Mouse (Mus musculus) MEL (cell line): ENCODE measurements around the gene Nubpl. TPM values are rescaled to one million over a fixed set of nuclear protein-coding genes. Genes with fewer than 3 reads are reported as not detected.

Experiments used
- DNase-seq: peaks from one replicate; pipeline ENCODE4 v3.0.0; 2011; ENCODE audit warnings: low read depth, low spot score
- H3K27ac ChIP-seq: 2 replicates; pipeline ENCODE4 v1.5.1; 2012; ENCODE audit warnings: low read depth, mild to moderate bottlenecking, control low read depth, low read length, moderate library complexity; ENCODE audit not compliant: control insufficient read depth
- H3K27me3 ChIP-seq, 2 experiments: fragments of 150-350 bp in 1 of 2; sonication (generic) in 1 of 2; 2 replicates each; pipeline ENCODE4 v1.6.1; 2012; ENCODE audit warnings: low read length in 2 of 2, mild to moderate bottlenecking in 2 of 2, improper control_type of control experiment in 1 of 2, moderate library complexity in 1 of 2; ENCODE audit not compliant: insufficient read depth in 2 of 2, control insufficient read depth in 1 of 2
- H3K36me3 ChIP-seq, 2 experiments: 2 replicates each; pipeline ENCODE4 v1.6.1; 2012 to 2014; ENCODE audit warnings: low read length in 2 of 2, improper control_type of control experiment in 1 of 2, inconsistent platforms in 1 of 2, mild to moderate bottlenecking in 1 of 2; ENCODE audit not compliant: insufficient read depth in 2 of 2, control insufficient read depth in 1 of 2
- H3K4me1 ChIP-seq, 2 experiments: fragments of 150-350 bp in 1 of 2; sonication (generic) in 1 of 2; 2 replicates each; pipeline ENCODE4 v1.6.1; 2012; ENCODE audit warnings: low read length in 2 of 2, improper control_type of control experiment in 1 of 2, mild to moderate bottlenecking in 1 of 2; ENCODE audit not compliant: insufficient read depth in 2 of 2, control insufficient read depth in 1 of 2
- H3K4me3 ChIP-seq, 2 experiments: fragments of 150-350 bp in 1 of 2; sonication (generic) in 1 of 2; 2 replicates each; pipeline ENCODE4 v1.5.1; 2012; ENCODE audit warnings: low read depth in 2 of 2, low read length in 2 of 2, mild to moderate bottlenecking in 2 of 2, moderate library complexity in 2 of 2, control low read depth in 1 of 2, improper control_type of control experiment in 1 of 2; ENCODE audit not compliant: control insufficient read depth in 1 of 2, insufficient read depth in 1 of 2
- H3K79me2 ChIP-seq: 2 replicates; pipeline ENCODE4 v1.6.1; 2012; ENCODE audit warnings: mild to moderate bottlenecking, low read length, moderate library complexity; ENCODE audit not compliant: control insufficient read depth, poor library complexity, insufficient read depth
- H3K9ac ChIP-seq: 2 replicates; pipeline ENCODE4 v1.6.1; 2012; ENCODE audit warnings: low read depth, mild to moderate bottlenecking, control low read depth, low read length, moderate library complexity; ENCODE audit not compliant: control insufficient read depth, poor library complexity, severe bottlenecking
- H3K9me3 ChIP-seq: fragments of 150-350 bp; sonication (generic); replicated peaks from 2 replicates; pipeline ENCODE4 v1.6.1; 2012; ENCODE audit warnings: mild to moderate bottlenecking, low read length, improper control_type of control experiment, moderate library complexity; ENCODE audit not compliant: insufficient read depth
- CHD1 ChIP-seq: IDR thresholded peaks from 2 replicates; pipeline ENCODE4 v1.6.1; 2012; ENCODE audit warnings: low read depth, mild to moderate bottlenecking, inconsistent platforms, low read length, improper control_type of control experiment
- E2F4 ChIP-seq: IDR thresholded peaks from 2 replicates; pipeline ENCODE4 v1.6.1; 2011; ENCODE audit warnings: low read depth, low read length, improper control_type of control experiment, borderline replicate concordance
- ELF1 ChIP-seq: IDR thresholded peaks from 2 replicates; pipeline ENCODE4 v1.6.1; 2014; ENCODE audit warnings: low read depth, mild to moderate bottlenecking, inconsistent platforms, low read length, improper control_type of control experiment, moderate library complexity
- GATA1 ChIP-seq: IDR thresholded peaks from 2 replicates; pipeline ENCODE4 v1.6.1; 2011; ENCODE audit warnings: low read depth, low read length, improper control_type of control experiment
- HCFC1 ChIP-seq: IDR thresholded peaks from 2 replicates; pipeline ENCODE4 v1.6.1; 2012; ENCODE audit warnings: low read depth, mild to moderate bottlenecking, inconsistent platforms, low read length, improper control_type of control experiment, moderate library complexity
- MAX ChIP-seq: IDR thresholded peaks from 2 replicates; pipeline ENCODE4 v1.6.1; 2011; ENCODE audit warnings: low read length, improper control_type of control experiment
- MEF2A ChIP-seq: IDR thresholded peaks from 2 replicates; pipeline ENCODE4 v1.6.1; 2014; ENCODE audit warnings: low read depth, mild to moderate bottlenecking, inconsistent platforms, low read length, improper control_type of control experiment; ENCODE audit not compliant: poor library complexity, insufficient replicate concordance, severe bottlenecking; ENCODE audit errors: extremely low read depth
- MYB ChIP-seq: IDR thresholded peaks from 2 replicates; pipeline ENCODE4 v1.6.1; 2011; ENCODE audit warnings: mild to moderate bottlenecking, low read depth, low read length, improper control_type of control experiment
- NRF1 ChIP-seq: IDR thresholded peaks from 2 replicates; pipeline ENCODE4 v1.6.1; 2014; ENCODE audit warnings: low read depth, mild to moderate bottlenecking, inconsistent platforms, low read length, improper control_type of control experiment, moderate library complexity; ENCODE audit not compliant: poor library complexity, insufficient read depth, severe bottlenecking
- POLR2A ChIP-seq, 2 experiments: IDR thresholded peaks; 2 replicates each; pipeline ENCODE4 v1.6.1; 2011 to 2012; ENCODE audit warnings: low read length in 2 of 2, mild to moderate bottlenecking in 2 of 2, control low read depth in 1 of 2, improper control_type of control experiment in 1 of 2, low read depth in 1 of 2, moderate library complexity in 1 of 2; ENCODE audit not compliant: control insufficient read depth in 1 of 2, insufficient read depth in 1 of 2, poor library complexity in 1 of 2
- POLR2AphosphoS5 ChIP-seq: IDR thresholded peaks from 2 replicates; pipeline ENCODE4 v1.6.1; 2012; ENCODE audit warnings: low read depth, borderline replicate concordance, mild to moderate bottlenecking, inconsistent platforms, low read length, moderate library complexity, mixed read lengths
- RAD21 ChIP-seq: IDR thresholded peaks from 2 replicates; pipeline ENCODE4 v1.6.1; 2011; ENCODE audit warnings: mild to moderate bottlenecking, low read depth, low read length, improper control_type of control experiment
- RCOR1 ChIP-seq: IDR thresholded peaks from 2 replicates; pipeline ENCODE4 v1.6.1; 2012; ENCODE audit warnings: low read depth, mild to moderate bottlenecking, inconsistent platforms, low read length, improper control_type of control experiment
- SIN3A ChIP-seq: IDR thresholded peaks from 2 replicates; pipeline ENCODE4 v1.6.1; 2012; ENCODE audit warnings: low read length, improper control_type of control experiment, inconsistent platforms
- TCF12 ChIP-seq: IDR thresholded peaks from 2 replicates; pipeline ENCODE4 v1.6.1; 2014; ENCODE audit warnings: low read depth, mild to moderate bottlenecking, inconsistent platforms, low read length, improper control_type of control experiment, moderate library complexity
- ZKSCAN1 ChIP-seq: IDR thresholded peaks from 2 replicates; pipeline ENCODE4 v1.6.1; 2012; ENCODE audit warnings: low read depth, mild to moderate bottlenecking, inconsistent platforms, low read length, improper control_type of control experiment, moderate library complexity
- ZMIZ1 ChIP-seq: IDR thresholded peaks from 2 replicates; pipeline ENCODE4 v1.6.1; 2012; ENCODE audit warnings: low read depth, mild to moderate bottlenecking, inconsistent platforms, low read length, improper control_type of control experiment, moderate library complexity
- polyA plus RNA-seq, 2 experiments: library from polyadenylated mRNA; stranded (reverse) in 1 of 2; unstranded in 1 of 2; fragments of >175 nt in 1 of 2; fragments of >200 nt in 1 of 2; gene quantifications; 2 replicates each; pipeline versions ENCODE4 v1.2.1 to v1.2.4; 2012; ENCODE audit warnings: low replicate concordance in 2 of 2, low read depth in 1 of 2; ENCODE audit not compliant: insufficient read length in 2 of 2, insufficient read depth in 1 of 2, missing spikeins in 1 of 2
- total RNA-seq: library from RNA; depleted of rRNA; stranded (reverse); fragments of 300-350 nt; gene quantifications from 2 replicates; pipeline ENCODE4 v1.2.3, GENCODE M21; 2012; rRNA removed

Nubpl gene
- total and polyA plus RNA-seq, 3 experiments: 4.7 to 5.2 TPM; not detected in 1

DNA sequence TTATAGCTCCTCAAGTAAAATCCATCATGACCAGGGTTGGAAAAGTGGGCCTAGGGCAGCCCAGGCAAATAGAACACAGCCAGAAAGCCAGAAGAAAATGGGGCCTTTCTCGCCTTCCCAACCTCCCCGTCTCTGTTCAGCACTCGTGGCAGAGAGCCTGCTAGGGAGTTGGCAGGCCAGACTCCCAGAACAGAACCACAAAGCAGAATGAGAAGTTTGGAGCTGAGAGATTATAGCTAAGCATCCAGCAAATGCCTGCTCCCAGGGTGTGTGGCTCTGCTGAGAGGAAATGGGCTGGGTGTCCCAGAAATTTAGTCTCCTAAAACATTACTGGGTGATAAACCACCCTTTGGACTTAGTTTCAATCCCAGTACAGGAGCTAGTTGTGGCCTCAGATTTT lies 262.6 kb downstream of the Nubpl start:
- Histone ChIP-seq H3K4me1 (no peaks in the 10 kb centered on the region), H3K9ac (no peak overlapping the region), H3K79me2 (no peaks in the 10 kb centered on the region), H3K36me3 (no peaks in the 10 kb centered on the region), H3K27ac (no peak overlapping the region), H3K4me3 (no peak overlapping the region)
- TF ChIP-seq ZKSCAN1 (no peak), RCOR1 (no peak), HCFC1 (no peak), MAX (no peak), CHD1 (no peak), TCF12 (no peak), RAD21 (no peak), SIN3A (no peak), E2F4 (no peak), ELF1 (no peak), ZMIZ1 (no peak), MYB (no peak)
- TF ChIP-seq, all 39 proteins: peak for 0
- no peak for DNase-seq
- Histone ChIP-seq H3K27me3 (no peaks in the 10 kb centered on the region; a peak in 2 of 4 replicates), H3K9me3 (no peaks in the 10 kb centered on the region)

DNA sequence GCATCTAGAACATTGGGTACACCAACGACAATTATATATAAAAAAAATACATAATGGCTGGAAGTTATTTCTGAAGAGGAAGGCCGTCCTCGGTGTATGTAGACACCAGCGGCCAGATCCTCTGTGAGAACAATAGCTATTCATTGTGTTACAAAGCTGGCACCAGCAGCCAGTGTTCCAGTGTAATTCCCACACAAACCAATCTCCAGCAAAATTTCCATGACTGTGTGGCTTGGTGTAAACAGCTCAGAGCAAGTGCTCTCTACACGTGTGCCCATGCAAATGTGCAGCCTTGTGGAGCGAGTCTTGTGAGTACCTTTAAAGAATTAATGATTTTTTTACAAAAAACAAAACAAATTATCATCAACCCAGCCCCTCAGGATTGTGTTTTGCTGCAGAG lies 263.7 kb downstream of the Nubpl start:
- no peaks in the 10 kb centered on the region; a peak in 2 of 4 replicates for H3K27me3 ChIP-seq

More for the DNA sequence above, 263.7 kb downstream of the Nubpl start:
- H3K79me2 ChIP-seq: no peaks in the 10 kb centered on the region
- no peak for DNase-seq
- no peak overlapping the region for H3K4me3 ChIP-seq
- H3K27ac ChIP-seq: no peak overlapping the region
- H3K9ac ChIP-seq: no peak overlapping the region
- H3K4me1 ChIP-seq: no peaks in the 10 kb centered on the region
- H3K36me3 ChIP-seq: no peaks in the 10 kb centered on the region
- no peaks in the 10 kb centered on the region for H3K9me3 ChIP-seq
- TF ChIP-seq GATA1: no peak
- TF ChIP-seq POLR2A (IDR thresholded peaks at IDR 0.05; ENCODE audit: control insufficient read depth in 1 of 2, insufficient read depth in 1 of 2, low read depth in 1 of 2, low read length in 2 of 2, poor library complexity in 1 of 2): no peak
- TF ChIP-seq NRF1: no peak
- TF ChIP-seq POLR2AphosphoS5: no peak
- no peak for TF ChIP-seq MEF2A

Other genes with a start within 250 kb of the Nubpl start
- gene Heatr5a, start 126.4 kb upstream of the Nubpl start, total RNA-seq: 41.2 and 46.2 TPM in 2 replicates
- gene Heatr5a, start 126.4 kb upstream of the Nubpl start, polyA plus RNA-seq: 10 to 100 TPM; 70.4 to 70.5 TPM
- 15.5 and 16.1 TPM in 2 replicates for gene Dtd2, start 91.2 kb upstream of the Nubpl start, total RNA-seq
- gene Dtd2, start 91.2 kb upstream of the Nubpl start, polyA plus RNA-seq: 10 to 100 TPM in 1 of 2 experiments, not detected in 1; 22.4 TPM
- not detected in 2 replicates for gene Gpr33, start 69.7 kb upstream of the Nubpl start, total RNA-seq
- not detected for gene Gpr33, start 69.7 kb upstream of the Nubpl start, polyA plus RNA-seq